Mouse (Mus musculus) MEL (cell line): ENCODE results near the gene Lrrn4cl. TPM values are rescaled to one million over a fixed set of nuclear protein-coding genes. Genes with fewer than 3 reads are reported as not detected.

Experiments
- DNase-seq: peaks from one replicate; pipeline ENCODE4 v3.0.0; 2011; ENCODE audit warnings: low read depth, low spot score
- H3K27ac ChIP-seq: 2 replicates; pipeline ENCODE4 v1.5.1; 2012; ENCODE audit warnings: low read depth, mild to moderate bottlenecking, control low read depth, low read length, moderate library complexity; ENCODE audit not compliant: control insufficient read depth
- H3K27me3 ChIP-seq, 2 experiments: fragments of 150-350 bp in 1 of 2; sonication (generic) in 1 of 2; 2 replicates each; pipeline ENCODE4 v1.6.1; 2012; ENCODE audit warnings: low read length in 2 of 2, mild to moderate bottlenecking in 2 of 2, improper control_type of control experiment in 1 of 2, moderate library complexity in 1 of 2; ENCODE audit not compliant: insufficient read depth in 2 of 2, control insufficient read depth in 1 of 2
- H3K36me3 ChIP-seq, 2 experiments: 2 replicates each; pipeline ENCODE4 v1.6.1; 2012 to 2014; ENCODE audit warnings: low read length in 2 of 2, improper control_type of control experiment in 1 of 2, inconsistent platforms in 1 of 2, mild to moderate bottlenecking in 1 of 2; ENCODE audit not compliant: insufficient read depth in 2 of 2, control insufficient read depth in 1 of 2
- H3K4me1 ChIP-seq, 2 experiments: fragments of 150-350 bp in 1 of 2; sonication (generic) in 1 of 2; 2 replicates each; pipeline ENCODE4 v1.6.1; 2012; ENCODE audit warnings: low read length in 2 of 2, improper control_type of control experiment in 1 of 2, mild to moderate bottlenecking in 1 of 2; ENCODE audit not compliant: insufficient read depth in 2 of 2, control insufficient read depth in 1 of 2
- H3K4me3 ChIP-seq, 2 experiments: fragments of 150-350 bp in 1 of 2; sonication (generic) in 1 of 2; 2 replicates each; pipeline ENCODE4 v1.5.1; 2012; ENCODE audit warnings: low read depth in 2 of 2, low read length in 2 of 2, mild to moderate bottlenecking in 2 of 2, moderate library complexity in 2 of 2, control low read depth in 1 of 2, improper control_type of control experiment in 1 of 2; ENCODE audit not compliant: control insufficient read depth in 1 of 2, insufficient read depth in 1 of 2
- H3K79me2 ChIP-seq: 2 replicates; pipeline ENCODE4 v1.6.1; 2012; ENCODE audit warnings: mild to moderate bottlenecking, low read length, moderate library complexity; ENCODE audit not compliant: control insufficient read depth, poor library complexity, insufficient read depth
- H3K9ac ChIP-seq: 2 replicates; pipeline ENCODE4 v1.6.1; 2012; ENCODE audit warnings: low read depth, mild to moderate bottlenecking, control low read depth, low read length, moderate library complexity; ENCODE audit not compliant: control insufficient read depth, poor library complexity, severe bottlenecking
- H3K9me3 ChIP-seq: fragments of 150-350 bp; sonication (generic); replicated peaks from 2 replicates; pipeline ENCODE4 v1.6.1; 2012; ENCODE audit warnings: mild to moderate bottlenecking, low read length, improper control_type of control experiment, moderate library complexity; ENCODE audit not compliant: insufficient read depth
- BHLHE40 ChIP-seq: IDR thresholded peaks from 2 replicates; pipeline ENCODE4 v1.6.1; 2012; ENCODE audit warnings: low read depth, mild to moderate bottlenecking, inconsistent platforms, low read length, improper control_type of control experiment, borderline replicate concordance
- CHD1 ChIP-seq: IDR thresholded peaks from 2 replicates; pipeline ENCODE4 v1.6.1; 2012; ENCODE audit warnings: low read depth, mild to moderate bottlenecking, inconsistent platforms, low read length, improper control_type of control experiment
- CTCF ChIP-seq, 3 experiments: IDR thresholded peaks in 2 of 3; conservative IDR thresholded peaks in 1 of 3; 2 replicates each; pipeline ENCODE4 v1.5.1; 2011 to 2012; ENCODE audit warnings: low read length in 3 of 3, low read depth in 2 of 3, mild to moderate bottlenecking in 2 of 3, improper control_type of control experiment in 1 of 3, inconsistent platforms in 1 of 3, mixed read lengths in 1 of 3, moderate library complexity in 1 of 3; ENCODE audit not compliant: control insufficient read depth in 1 of 3, insufficient read depth in 1 of 3, poor library complexity in 1 of 3, severe bottlenecking in 1 of 3
- E2F4 ChIP-seq: IDR thresholded peaks from 2 replicates; pipeline ENCODE4 v1.6.1; 2011; ENCODE audit warnings: low read depth, low read length, improper control_type of control experiment, borderline replicate concordance
- ELF1 ChIP-seq: IDR thresholded peaks from 2 replicates; pipeline ENCODE4 v1.6.1; 2014; ENCODE audit warnings: low read depth, mild to moderate bottlenecking, inconsistent platforms, low read length, improper control_type of control experiment, moderate library complexity
- EP300 ChIP-seq, 2 experiments: IDR thresholded peaks; 2 replicates each; pipeline ENCODE4 v1.6.1; 2011; ENCODE audit warnings: improper control_type of control experiment in 2 of 2, low read length in 2 of 2, low read depth in 1 of 2, mild to moderate bottlenecking in 1 of 2
- ETS1 ChIP-seq: IDR thresholded peaks from 2 replicates; pipeline ENCODE4 v1.6.1; 2012; ENCODE audit warnings: low read depth, mild to moderate bottlenecking, inconsistent platforms, low read length, improper control_type of control experiment, moderate library complexity
- GABPA ChIP-seq: IDR thresholded peaks from 2 replicates; pipeline ENCODE4 v1.6.1; 2012; ENCODE audit warnings: low read depth, mild to moderate bottlenecking, inconsistent platforms, low read length, improper control_type of control experiment, moderate library complexity
- GATA1 ChIP-seq: IDR thresholded peaks from 2 replicates; pipeline ENCODE4 v1.6.1; 2011; ENCODE audit warnings: low read depth, low read length, improper control_type of control experiment
- HCFC1 ChIP-seq: IDR thresholded peaks from 2 replicates; pipeline ENCODE4 v1.6.1; 2012; ENCODE audit warnings: low read depth, mild to moderate bottlenecking, inconsistent platforms, low read length, improper control_type of control experiment, moderate library complexity
- MAFK ChIP-seq: IDR thresholded peaks from 2 replicates; pipeline ENCODE4 v1.6.1; 2011; ENCODE audit warnings: low read depth, mild to moderate bottlenecking, low read length, improper control_type of control experiment, borderline replicate concordance
- MAZ ChIP-seq: IDR thresholded peaks from 2 replicates; pipeline ENCODE4 v1.6.1; 2012; ENCODE audit warnings: low read depth, mild to moderate bottlenecking, inconsistent platforms, low read length, improper control_type of control experiment
- MEF2A ChIP-seq: IDR thresholded peaks from 2 replicates; pipeline ENCODE4 v1.6.1; 2014; ENCODE audit warnings: low read depth, mild to moderate bottlenecking, inconsistent platforms, low read length, improper control_type of control experiment; ENCODE audit not compliant: poor library complexity, insufficient replicate concordance, severe bottlenecking; ENCODE audit errors: extremely low read depth
- MXI1 ChIP-seq: IDR thresholded peaks from 2 replicates; pipeline ENCODE4 v1.6.1; 2011; ENCODE audit warnings: mild to moderate bottlenecking, low read depth, low read length, improper control_type of control experiment
- MYB ChIP-seq: IDR thresholded peaks from 2 replicates; pipeline ENCODE4 v1.6.1; 2011; ENCODE audit warnings: mild to moderate bottlenecking, low read depth, low read length, improper control_type of control experiment
- MYC ChIP-seq: IDR thresholded peaks from 2 replicates; pipeline ENCODE4 v1.6.1; 2011; ENCODE audit warnings: low read depth, mild to moderate bottlenecking, low read length, improper control_type of control experiment, moderate library complexity
- NELFE ChIP-seq: IDR thresholded peaks from 2 replicates; pipeline ENCODE4 v1.6.1; 2011; ENCODE audit warnings: low read depth, low read length, improper control_type of control experiment
- NRF1 ChIP-seq: IDR thresholded peaks from 2 replicates; pipeline ENCODE4 v1.6.1; 2014; ENCODE audit warnings: low read depth, mild to moderate bottlenecking, inconsistent platforms, low read length, improper control_type of control experiment, moderate library complexity; ENCODE audit not compliant: poor library complexity, insufficient read depth, severe bottlenecking
- POLR2A ChIP-seq, 2 experiments: IDR thresholded peaks; 2 replicates each; pipeline ENCODE4 v1.6.1; 2011 to 2012; ENCODE audit warnings: low read length in 2 of 2, mild to moderate bottlenecking in 2 of 2, control low read depth in 1 of 2, improper control_type of control experiment in 1 of 2, low read depth in 1 of 2, moderate library complexity in 1 of 2; ENCODE audit not compliant: control insufficient read depth in 1 of 2, insufficient read depth in 1 of 2, poor library complexity in 1 of 2
- POLR2AphosphoS2 ChIP-seq: IDR thresholded peaks from 2 replicates; pipeline ENCODE4 v1.6.1; 2011; ENCODE audit warnings: low read length, improper control_type of control experiment
- POLR2AphosphoS5 ChIP-seq: IDR thresholded peaks from 2 replicates; pipeline ENCODE4 v1.6.1; 2012; ENCODE audit warnings: low read depth, borderline replicate concordance, mild to moderate bottlenecking, inconsistent platforms, low read length, moderate library complexity, mixed read lengths
- RAD21 ChIP-seq: IDR thresholded peaks from 2 replicates; pipeline ENCODE4 v1.6.1; 2011; ENCODE audit warnings: mild to moderate bottlenecking, low read depth, low read length, improper control_type of control experiment
- RCOR1 ChIP-seq: IDR thresholded peaks from 2 replicates; pipeline ENCODE4 v1.6.1; 2012; ENCODE audit warnings: low read depth, mild to moderate bottlenecking, inconsistent platforms, low read length, improper control_type of control experiment
- SIN3A ChIP-seq: IDR thresholded peaks from 2 replicates; pipeline ENCODE4 v1.6.1; 2012; ENCODE audit warnings: low read length, improper control_type of control experiment, inconsistent platforms
- SMC3 ChIP-seq: IDR thresholded peaks from 2 replicates; pipeline ENCODE4 v1.6.1; 2011; ENCODE audit warnings: low read depth, low read length, improper control_type of control experiment
- TAL1 ChIP-seq: IDR thresholded peaks from 2 replicates; pipeline ENCODE4 v1.6.1; 2012; ENCODE audit warnings: mild to moderate bottlenecking, inconsistent platforms, low read length, moderate library complexity, mixed read lengths
- TBP ChIP-seq: IDR thresholded peaks from 2 replicates; pipeline ENCODE4 v1.8.0; 2011; ENCODE audit warnings: low read depth, low read length, improper control_type of control experiment
- UBTF ChIP-seq: IDR thresholded peaks from 2 replicates; pipeline ENCODE4 v1.6.1; 2012; ENCODE audit warnings: low read depth, mild to moderate bottlenecking, inconsistent platforms, low read length, improper control_type of control experiment, moderate library complexity, borderline replicate concordance; ENCODE audit not compliant: insufficient read depth
- USF1 ChIP-seq: IDR thresholded peaks from 2 replicates; pipeline ENCODE4 v1.6.1; 2014; ENCODE audit warnings: low read depth, mild to moderate bottlenecking, inconsistent platforms, low read length, improper control_type of control experiment, moderate library complexity
- USF2 ChIP-seq, 2 experiments: IDR thresholded peaks; 2 replicates each; pipeline ENCODE4 v1.6.1; 2011 to 2012; ENCODE audit warnings: improper control_type of control experiment in 2 of 2, low read length in 2 of 2, borderline replicate concordance in 1 of 2, inconsistent platforms in 1 of 2, low read depth in 1 of 2, mild to moderate bottlenecking in 1 of 2; ENCODE audit not compliant: insufficient read depth in 1 of 2
- ZC3H11A ChIP-seq: IDR thresholded peaks from 2 replicates; pipeline ENCODE4 v1.6.1; 2012; ENCODE audit warnings: low read depth, mild to moderate bottlenecking, inconsistent platforms, low read length, improper control_type of control experiment
- ZKSCAN1 ChIP-seq: IDR thresholded peaks from 2 replicates; pipeline ENCODE4 v1.6.1; 2012; ENCODE audit warnings: low read depth, mild to moderate bottlenecking, inconsistent platforms, low read length, improper control_type of control experiment, moderate library complexity
- ZMIZ1 ChIP-seq: IDR thresholded peaks from 2 replicates; pipeline ENCODE4 v1.6.1; 2012; ENCODE audit warnings: low read depth, mild to moderate bottlenecking, inconsistent platforms, low read length, improper control_type of control experiment, moderate library complexity
- ZNF384 ChIP-seq: IDR thresholded peaks from 2 replicates; pipeline ENCODE4 v1.6.1; 2012; ENCODE audit warnings: low read depth, mild to moderate bottlenecking, inconsistent platforms, low read length, improper control_type of control experiment
- polyA plus RNA-seq, 2 experiments: library from polyadenylated mRNA; stranded (reverse) in 1 of 2; unstranded in 1 of 2; fragments of >175 nt in 1 of 2; fragments of >200 nt in 1 of 2; gene quantifications; 2 replicates each; pipeline versions ENCODE4 v1.2.1 to v1.2.4; 2012; ENCODE audit warnings: low replicate concordance in 2 of 2, low read depth in 1 of 2; ENCODE audit not compliant: insufficient read length in 2 of 2, insufficient read depth in 1 of 2, missing spikeins in 1 of 2
- total RNA-seq: library from RNA; depleted of rRNA; stranded (reverse); fragments of 300-350 nt; gene quantifications from 2 replicates; pipeline ENCODE4 v1.2.3, GENCODE M21; 2012

Gene Lrrn4cl
- total and polyA plus RNA-seq, 3 experiments = 0.15 to 0.54 TPM; not detected in 1

GRCm38 (mm10) chr19:8892829-8893766, 42.5 kb downstream of the Lrrn4cl start, which contains the start of gene Ints5:
Gene Ints5 (plus strand): TSS chr19:8893005.
- peak within 1 kb of the TSS; percentile 75 to 76 for H3K4me3 ChIP-seq
- peaks cover 0 to 38% of the 10 kb centered on the region in 2 experiments; a peak in 2 of 4 replicates for H3K36me3 ChIP-seq
- no peaks in the 10 kb centered on the region for H3K27me3 ChIP-seq
- H3K4me1 ChIP-seq = peaks cover 4 to 20% of the 10 kb centered on the region in 2 experiments; a peak in 3 of 4 replicates
- H3K9me3 ChIP-seq = no peaks in the 10 kb centered on the region
- peak within 1 kb of the TSS; percentile 89 for H3K9ac ChIP-seq
- peak; percentile 95 for DNase-seq
- peak within 1 kb of the TSS; percentile 91 for H3K27ac ChIP-seq
- H3K79me2 ChIP-seq = peaks cover 56% of the 10 kb centered on the region
- peak; percentile 57 for TF ChIP-seq ZMIZ1
- TF ChIP-seq GABPA = no peak
- no peak for TF ChIP-seq POLR2AphosphoS5
- peak; percentile 43; the same call in 1 of the 2 replicates for TF ChIP-seq ELF1
- peak; percentile 92 for TF ChIP-seq HCFC1
- no peak for TF ChIP-seq RAD21
- TF ChIP-seq NELFE = peak; percentile 93
- no peak for TF ChIP-seq SMC3
- no peak for TF ChIP-seq ZNF384
- no peak for TF ChIP-seq MEF2A
- TF ChIP-seq ETS1 = peak; percentile 35
- peak; percentile 91 to 95 for TF ChIP-seq POLR2A (IDR thresholded peaks at IDR 0.05; ENCODE audit: control insufficient read depth in 1 of 2, insufficient read depth in 1 of 2, low read depth in 1 of 2, low read length in 2 of 2, poor library complexity in 1 of 2)
- TF ChIP-seq TBP = peak; percentile 96
- TF ChIP-seq CHD1 = no peak
- no peak for TF ChIP-seq MAFK
- no peak for TF ChIP-seq ZC3H11A
- no peak for TF ChIP-seq ZKSCAN1
- TF ChIP-seq UBTF = peak; percentile 87; the same call in 1 of the 2 replicates
- TF ChIP-seq TAL1 = no peak
- 0 out of 2 replicates have a peak, but pooled peaks have one; percentile 28 for TF ChIP-seq USF1
- peak; percentile 73; the same call in 1 of the 2 replicates for TF ChIP-seq MAZ
- TF ChIP-seq NRF1 = peak; percentile 87
- peak; percentile 23; the same call in 1 of the 2 replicates for TF ChIP-seq RCOR1
- TF ChIP-seq E2F4 = no peak; the same call in 1 of the 2 replicates
- TF ChIP-seq POLR2AphosphoS2 = peak; percentile 89
- TF ChIP-seq MXI1 = no peak; the same call in 1 of the 2 replicates
- no peak for TF ChIP-seq MYB
- TF ChIP-seq MYC = peak; percentile 91
- TF ChIP-seq CTCF (IDR thresholded peaks at IDR 0.05 in 2 of 3, conservative IDR thresholded peaks at IDR 0.05 in 1 of 3; ENCODE audit: control insufficient read depth in 1 of 3, insufficient read depth in 1 of 3, low read depth in 2 of 3, low read length in 3 of 3, poor library complexity in 1 of 3, severe bottlenecking in 1 of 3) = no peak
- TF ChIP-seq BHLHE40 = no peak
- peak in 1 of 2 experiments; percentile 46; a peak in 1 of 4 replicates for TF ChIP-seq EP300 (IDR thresholded peaks at IDR 0.05; ENCODE audit: low read depth in 1 of 2, low read length in 2 of 2)
- no peak for TF ChIP-seq USF2 (IDR thresholded peaks at IDR 0.05; ENCODE audit: borderline replicate concordance in 1 of 2, insufficient read depth in 1 of 2, low read depth in 1 of 2, low read length in 2 of 2)
- peak; percentile 90 for TF ChIP-seq SIN3A
- peak; percentile 85 for TF ChIP-seq GATA1
